Mouse (Mus musculus) midbrain, embryonic 12.5 days (tissue): ENCODE measurements around the gene H3f3b. TPM values are rescaled to one million over a fixed set of nuclear protein-coding genes. Genes with fewer than 3 reads are reported as not detected.

Experiments
- ATAC-seq: fragments of 200-750 bp; cut with Nextera tagmentation; 2 replicates; pipeline ENCODE4 v1.8.0; 2017; ENCODE audit warnings: low read depth, moderate TSS enrichment, moderate library complexity; ENCODE audit not compliant: low FRiP score
- H3K27ac ChIP-seq: fragments of 300-500 bp; sonication (generic); replicated peaks from 2 replicates; pipeline ENCODE4 v1.5.1; 2016; ENCODE audit warnings: mild to moderate bottlenecking
- H3K27me3 ChIP-seq: fragments of 300-500 bp; sonication (generic); 2 replicates; pipeline ENCODE4 v1.6.1; 2016; ENCODE audit warnings: mild to moderate bottlenecking
- H3K36me3 ChIP-seq: fragments of 300-500 bp; sonication (generic); 2 replicates; pipeline ENCODE4 v1.6.1; 2016
- H3K4me1 ChIP-seq: fragments of 300-500 bp; sonication (generic); 2 replicates; pipeline ENCODE4 v1.6.1; 2016
- H3K4me2 ChIP-seq: fragments of 300-500 bp; sonication (generic); replicated peaks from 2 replicates; pipeline ENCODE4 v1.6.1; 2016; ENCODE audit warnings: mild to moderate bottlenecking, moderate library complexity
- H3K4me3 ChIP-seq: fragments of 300-500 bp; sonication (generic); 2 replicates; pipeline ENCODE4 v1.5.1; 2016; ENCODE audit warnings: mild to moderate bottlenecking
- H3K9ac ChIP-seq: fragments of 300-500 bp; sonication (generic); replicated peaks from 2 replicates; pipeline ENCODE4 v1.6.1; 2016; ENCODE audit warnings: mild to moderate bottlenecking, moderate library complexity
- H3K9me3 ChIP-seq: fragments of 300-500 bp; sonication (generic); 2 replicates; pipeline ENCODE4 v1.6.1; 2016; ENCODE audit warnings: mild to moderate bottlenecking
- WGBS: fragments of 180-500 bp; shearing (Covaris S2); methylation state at CpG from one replicate; pipeline ENCODE4 v1.1.7; 2016; 5-methylcytosine and 5-hydroxymethylcytosine counted together
- polyA plus RNA-seq: library from polyadenylated mRNA; unstranded; fragments of >200 nt; fragmentation: Nextera tagmentation; extraction: Ambion mirVana; gene quantifications from 2 replicates; pipeline ENCODE4 v1.2.1, GENCODE M21; 2016

Gene H3f3b
- polyA plus RNA-seq, 1 experiment from 2014 or later = 2,249 TPM

GRCm38 (mm10) chr11:116060596-116060995 is 32.8 kb upstream of the H3f3b start:
- peaks cover 2% of the 10 kb centered on the region; the same call in 1 of the 2 replicates for H3K27me3 ChIP-seq
- H3K9me3 ChIP-seq = no peaks in the 10 kb centered on the region
- H3K27ac ChIP-seq = no peak overlapping the region
- H3K9ac ChIP-seq = no peak overlapping the region
- H3K4me3 ChIP-seq = no peak overlapping the region
- no peak for ATAC-seq
- WGBS = 94% methylated on average over 9 of the region's 9 CpGs
- no peak overlapping the region for H3K4me2 ChIP-seq
- peaks cover 63% of the 10 kb centered on the region for H3K36me3 ChIP-seq
- no peaks in the 10 kb centered on the region; the same call in 1 of the 2 replicates for H3K4me1 ChIP-seq

GRCm38 (mm10) chr11:116059691-116060025 is 31.9 kb upstream of the H3f3b start:
- Histone ChIP-seq H3K4me1 (no peaks in the 10 kb centered on the region; the same call in 1 of the 2 replicates), H3K27me3 (peaks cover 2% of the 10 kb centered on the region; the same call in 1 of the 2 replicates), H3K9ac (no peak overlapping the region), H3K36me3 (peaks cover 72% of the 10 kb centered on the region), H3K4me3 (no peak overlapping the region), H3K9me3 (no peaks in the 10 kb centered on the region), H3K27ac (no peak overlapping the region), H3K4me2 (no peak overlapping the region)
- 97% methylated on average over 11 of the region's 11 CpGs for WGBS
- no peak for ATAC-seq

- peaks cover 2% of the 10 kb centered on the region; the same call in 1 of the 2 replicates for H3K27me3 ChIP-seq
- no peak for ATAC-seq
- no peak overlapping the region for H3K27ac ChIP-seq
- no peaks in the 10 kb centered on the region; the same call in 1 of the 2 replicates for H3K4me1 ChIP-seq
- H3K9ac ChIP-seq = no peak overlapping the region
- peaks cover 78% of the 10 kb centered on the region for H3K36me3 ChIP-seq
- no peak overlapping the region for H3K4me2 ChIP-seq
- no peak overlapping the region for H3K4me3 ChIP-seq
- H3K9me3 ChIP-seq = no peaks in the 10 kb centered on the region
- 94% methylated on average over 17 of the region's 17 CpGs for WGBS
Measured at GRCm38 (mm10) chr11:116058868-116059690, 31.3 kb upstream of the H3f3b start.

- no peak overlapping the region for H3K27ac ChIP-seq
- no peak overlapping the region for H3K9ac ChIP-seq
- peaks cover 87% of the 10 kb centered on the region for H3K36me3 ChIP-seq
- no peaks in the 10 kb centered on the region; the same call in 1 of the 2 replicates for H3K4me1 ChIP-seq
- H3K27me3 ChIP-seq = peaks cover 2% of the 10 kb centered on the region; the same call in 1 of the 2 replicates
- 83% methylated on average over 12 of the region's 12 CpGs for WGBS
- no peak overlapping the region for H3K4me3 ChIP-seq
- no peak for ATAC-seq
- H3K9me3 ChIP-seq = no peaks in the 10 kb centered on the region
- no peak overlapping the region for H3K4me2 ChIP-seq
Measured at GRCm38 (mm10) chr11:116058022-116058614, 30.4 kb upstream of the H3f3b start.

GRCm38 (mm10) chr11:116057237-116057881 is 29.6 kb upstream of the H3f3b start:
- 91% methylated on average over 4 of the region's 4 CpGs for WGBS
- no peak for ATAC-seq
- H3K9me3 ChIP-seq = no peaks in the 10 kb centered on the region
- no peak overlapping the region for H3K4me3 ChIP-seq
- H3K4me2 ChIP-seq = no peak overlapping the region
- no peaks in the 10 kb centered on the region; the same call in 1 of the 2 replicates for H3K4me1 ChIP-seq
- no peak overlapping the region for H3K9ac ChIP-seq
- H3K27ac ChIP-seq = no peak overlapping the region
- H3K27me3 ChIP-seq = peaks cover 2% of the 10 kb centered on the region; the same call in 1 of the 2 replicates
- peaks cover 95% of the 10 kb centered on the region for H3K36me3 ChIP-seq

GRCm38 (mm10) chr11:116055873-116056272 is 28.1 kb upstream of the H3f3b start:
- no peaks in the 10 kb centered on the region for H3K9me3 ChIP-seq
- 94% methylated on average over 11 of the region's 11 CpGs for WGBS

GRCm38 (mm10) chr11:116053510-116054229 is 25.9 kb upstream of the H3f3b start:
- no peak for ATAC-seq
- Histone ChIP-seq H3K4me2 (no peak overlapping the region), H3K9ac (no peak overlapping the region), H3K36me3 (peaks cover 96% of the 10 kb centered on the region), H3K4me3 (no peak overlapping the region), H3K9me3 (no peaks in the 10 kb centered on the region), H3K4me1 (no peaks in the 10 kb centered on the region), H3K27ac (no peak overlapping the region), H3K27me3 (no peaks in the 10 kb centered on the region)
- WGBS = 93% methylated on average over 9 of the region's 9 CpGs

More at GRCm38 (mm10) chr11:116055873-116056272, 28.1 kb upstream of the H3f3b start:
- no peak overlapping the region for H3K27ac ChIP-seq
- H3K36me3 ChIP-seq = peaks cover 96% of the 10 kb centered on the region
- no peaks in the 10 kb centered on the region for H3K4me1 ChIP-seq
- H3K4me2 ChIP-seq = no peak overlapping the region
- peaks cover 2% of the 10 kb centered on the region; the same call in 1 of the 2 replicates for H3K27me3 ChIP-seq
- H3K9ac ChIP-seq = no peak overlapping the region
- H3K4me3 ChIP-seq = no peak overlapping the region
- no peak for ATAC-seq

GRCm38 (mm10) chr11:116050196-116050595 is 22.4 kb upstream of the H3f3b start:
- no peak overlapping the region for H3K4me2 ChIP-seq
- H3K4me1 ChIP-seq = no peaks in the 10 kb centered on the region
- H3K9me3 ChIP-seq = no peaks in the 10 kb centered on the region
- no peak overlapping the region for H3K4me3 ChIP-seq
- H3K36me3 ChIP-seq = peaks cover 93% of the 10 kb centered on the region
- no peak overlapping the region for H3K9ac ChIP-seq
- 87% methylated on average over 4 of the region's 4 CpGs for WGBS
- no peak for ATAC-seq
- H3K27ac ChIP-seq = no peak overlapping the region
- no peaks in the 10 kb centered on the region for H3K27me3 ChIP-seq

- no peak overlapping the region for H3K27ac ChIP-seq
- no peaks in the 10 kb centered on the region for H3K4me1 ChIP-seq
- H3K27me3 ChIP-seq = no peaks in the 10 kb centered on the region
- ATAC-seq = no peak
- H3K4me2 ChIP-seq = no peak overlapping the region
- whole genome bisulfite sequencing = 86% methylated on average over 2 of the region's 2 CpGs
- H3K36me3 ChIP-seq = peaks cover 93% of the 10 kb centered on the region
- H3K4me3 ChIP-seq = no peak overlapping the region
- H3K9ac ChIP-seq = no peak overlapping the region
- H3K9me3 ChIP-seq = no peaks in the 10 kb centered on the region
Measured at GRCm38 (mm10) chr11:116049610-116050009, 21.8 kb upstream of the H3f3b start.

- Histone ChIP-seq H3K36me3 (peaks cover 79% of the 10 kb centered on the region), H3K27ac (no peak overlapping the region), H3K9ac (no peak overlapping the region), H3K4me2 (no peak overlapping the region), H3K4me3 (no peak overlapping the region), H3K9me3 (no peaks in the 10 kb centered on the region), H3K4me1 (no peaks in the 10 kb centered on the region), H3K27me3 (no peaks in the 10 kb centered on the region)
- WGBS = 98% methylated on average over 6 of the region's 6 CpGs
- no peak for ATAC-seq
Measured at GRCm38 (mm10) chr11:116045173-116045572, 17.4 kb upstream of the H3f3b start.

- Histone ChIP-seq H3K27me3 (no peaks in the 10 kb centered on the region), H3K27ac (no peak overlapping the region), H3K4me2 (no peak overlapping the region), H3K36me3 (peaks cover 76% of the 10 kb centered on the region), H3K9me3 (no peaks in the 10 kb centered on the region), H3K4me3 (no peak overlapping the region), H3K4me1 (no peaks in the 10 kb centered on the region), H3K9ac (no peak overlapping the region)
- no peak for ATAC-seq
- WGBS = 96% methylated on average over 1 of the region's 1 CpGs
Measured at GRCm38 (mm10) chr11:116043286-116043685, 15.5 kb upstream of the H3f3b start.
